Mouse (Mus musculus) liver, adult 2 months (tissue): Measurements from ENCODE around the gene Cspg5. TPM values are rescaled to one million over a fixed set of nuclear protein-coding genes. Genes with fewer than 3 reads are reported as not detected.
A peak's percentile ranks its signal among the peaks of the same experiment; 100 is the strongest.

Source experiments
- DNase-seq: peaks from one replicate; pipeline ENCODE4 v3.0.0-alpha.2; 2011; ENCODE audit warnings: low read depth, low spot score; ENCODE audit errors: extremely low read depth
- H3K27ac ChIP-seq: fragments of 200-500 bp; replicated peaks from 2 replicates; pipeline ENCODE4 v1.5.1; 2012; ENCODE audit warnings: low read depth, mild to moderate bottlenecking, control low read depth, inconsistent platforms, low read length; ENCODE audit not compliant: insufficient read depth
- H3K27me3 ChIP-seq: fragments of 200-500 bp; 2 replicates; pipeline ENCODE4 v1.6.1; 2012; ENCODE audit warnings: mild to moderate bottlenecking, moderate library complexity, low read length, inconsistent platforms; ENCODE audit not compliant: control insufficient read depth, insufficient read depth
- H3K36me3 ChIP-seq: fragments of 200-500 bp; 2 replicates; pipeline ENCODE4 v1.6.1; 2012; ENCODE audit warnings: low read length, inconsistent platforms; ENCODE audit not compliant: control insufficient read depth, insufficient read depth
- H3K4me1 ChIP-seq: fragments of 200-500 bp; 2 replicates; pipeline ENCODE4 v1.6.1; 2011; ENCODE audit warnings: low read length; ENCODE audit not compliant: control insufficient read depth, insufficient read depth
- H3K4me3 ChIP-seq: fragments of 200-500 bp; 2 replicates; pipeline ENCODE4 v1.5.1; 2011; ENCODE audit warnings: low read depth, mild to moderate bottlenecking, control low read depth, low read length, moderate library complexity; ENCODE audit not compliant: insufficient read depth
- H3K79me2 ChIP-seq: fragments of 200-500 bp; 2 replicates; pipeline ENCODE4 v1.6.1; 2012; ENCODE audit warnings: inconsistent platforms, mild to moderate bottlenecking, low read length, moderate library complexity; ENCODE audit not compliant: control insufficient read depth, insufficient read depth
- H3K9ac ChIP-seq: fragments of 200-500 bp; 2 replicates; pipeline ENCODE4 v1.6.1; 2012; ENCODE audit warnings: low read depth, mild to moderate bottlenecking, control low read depth, inconsistent platforms, low read length
- CTCF ChIP-seq: fragments of 200-500 bp; IDR thresholded peaks from 2 replicates; pipeline ENCODE4 v1.5.1; 2011; ENCODE audit warnings: low read depth, low read length, control low read depth
- POLR2A ChIP-seq: fragments of 200-500 bp; IDR thresholded peaks from 2 replicates; pipeline ENCODE4 v1.6.1; 2011; ENCODE audit warnings: low read length, control low read depth; ENCODE audit not compliant: insufficient read depth; ENCODE audit errors: extremely low read depth
- WGBS: fragments of 180-500 bp; shearing (Covaris S2); methylation state at CpG from one replicate; pipeline ENCODE4 v1.1.7; 2018; 5-methylcytosine and 5-hydroxymethylcytosine counted together
- polyA plus RNA-seq: library from polyadenylated mRNA; depleted of rRNA; stranded (reverse); fragments of >200 nt; gene quantifications from 2 replicates; pipeline ENCODE4 v1.2.3, GENCODE M21; 2012; rRNA removed
- total RNA-seq: library from RNA; depleted of rRNA; stranded (reverse); fragments of >200 nt; gene quantifications from 2 replicates; pipeline ENCODE4 v1.2.3, GENCODE M21; 2014; rRNA removed

Gene Cspg5
- total RNA-seq: 0.09 and 0.13 TPM in 2 replicates
- polyA plus RNA-seq: 0.16 and 0.30 TPM in 2 replicates

DNA sequence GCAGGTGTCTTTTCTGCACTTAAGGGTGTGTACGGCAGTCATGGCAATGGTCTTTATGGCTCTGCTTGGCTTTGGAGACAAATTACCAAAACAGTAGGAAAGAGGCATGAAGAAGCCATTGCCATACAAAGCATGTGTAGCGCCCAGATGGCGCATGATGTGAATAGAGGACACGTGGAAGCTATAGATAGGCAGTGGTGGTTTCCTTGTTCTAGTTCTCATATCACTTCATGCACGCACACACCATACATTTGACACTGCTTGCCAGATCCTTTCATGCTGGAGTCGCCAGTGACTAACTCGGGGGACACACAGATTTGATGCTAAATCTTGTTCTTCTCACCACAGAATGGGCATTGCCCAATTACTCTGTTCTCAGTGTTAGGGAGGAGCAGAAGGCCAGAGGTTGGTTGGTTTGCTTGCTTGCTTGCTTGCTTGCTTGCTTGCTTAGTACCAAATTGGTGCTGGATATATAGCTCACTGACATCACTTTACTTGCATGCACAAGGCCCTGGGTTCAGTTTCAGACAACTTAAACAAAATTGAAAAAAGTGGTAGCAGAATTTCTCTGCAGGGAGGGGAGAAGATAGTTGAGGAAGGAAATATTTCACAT is at the start of gene Cspg5:
TSS of gene Cspg5 (plus strand) at position 563 of the 613 bp plus-strand sequence.
- peak within 1 kb of the TSS; percentile 79; the same call in 1 of the 2 replicates for H3K4me3 ChIP-seq
- H3K9ac ChIP-seq: peak within 1 kb of the TSS; percentile 78; the same call in 1 of the 2 replicates
- 93% methylated on average over 7 of the region's 7 CpGs for WGBS

GRCm38 (mm10) chr9:110199870-110200269 is 43.7 kb upstream of the Cspg5 start:
- TF ChIP-seq CTCF: no peak
- TF ChIP-seq POLR2A: no peak
- Histone ChIP-seq H3K36me3 (peaks cover 52% of the 10 kb centered on the region), H3K27me3 (no peaks in the 10 kb centered on the region), H3K9ac (no peak overlapping the region), H3K4me3 (no peak overlapping the region), H3K27ac (no peak overlapping the region), H3K79me2 (no peaks in the 10 kb centered on the region), H3K4me1 (no peaks in the 10 kb centered on the region)
- no peak for DNase-seq
- 86% methylated on average over 2 of the region's 2 CpGs for WGBS

More for the DNA sequence above, at the start of gene Cspg5:
- Histone ChIP-seq H3K27ac (peak within 1 kb of the TSS; percentile 31; the same call in 1 of the 2 replicates), H3K27me3 (no peaks in the 10 kb centered on the region), H3K4me1 (peaks cover 3% of the 10 kb centered on the region; the same call in 1 of the 2 replicates), H3K36me3 (peaks cover 3% of the 10 kb centered on the region; the same call in 1 of the 2 replicates), H3K79me2 (no peaks in the 10 kb centered on the region)
- no peak for DNase-seq
- TF ChIP-seq POLR2A (no peak), CTCF (no peak)

DNA sequence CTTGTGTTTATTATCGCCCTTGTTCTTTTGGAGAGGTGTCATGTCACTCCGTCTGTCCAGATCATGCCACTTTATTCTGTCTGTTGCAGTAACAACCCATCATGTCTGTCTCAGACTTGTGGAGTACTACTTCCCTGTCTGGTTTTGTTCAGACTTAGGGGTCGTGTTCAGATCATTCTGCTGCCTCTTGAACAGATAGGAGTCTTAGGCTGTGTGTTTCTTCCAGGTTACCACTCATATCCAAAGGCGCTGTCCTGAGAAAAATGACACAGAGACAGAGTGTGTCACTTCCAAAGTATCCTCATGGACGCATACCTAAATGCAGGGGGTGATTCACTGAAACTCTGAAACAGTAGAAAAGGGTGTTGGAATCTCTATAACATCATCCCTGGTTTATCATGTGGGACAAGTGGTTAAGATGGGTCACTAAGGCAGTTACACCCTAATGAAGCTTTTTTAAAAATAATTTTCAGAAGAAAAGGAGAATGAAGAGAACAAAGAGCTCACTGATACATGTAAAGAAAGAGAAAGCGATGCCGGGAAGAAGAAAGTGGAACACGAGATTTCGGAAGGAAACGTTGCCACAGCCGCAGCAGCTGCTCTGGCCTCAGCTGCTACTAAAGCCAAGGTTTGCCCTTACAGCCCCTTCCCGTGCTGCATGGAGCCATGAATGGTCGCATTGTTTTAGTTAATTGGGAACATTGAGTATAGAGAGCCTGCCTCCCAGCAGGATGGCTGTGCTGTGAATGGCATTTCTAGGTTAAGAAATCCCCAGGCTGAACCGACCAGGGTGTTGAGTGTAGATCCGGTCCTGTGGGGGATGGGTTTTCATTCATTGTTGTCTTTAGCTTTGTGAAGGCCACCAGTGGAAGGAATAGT is 37.8 kb upstream of the Cspg5 start:
- no peaks in the 10 kb centered on the region for H3K27me3 ChIP-seq
- H3K4me1 ChIP-seq: no peaks in the 10 kb centered on the region
- no peak overlapping the region for H3K27ac ChIP-seq
- H3K9ac ChIP-seq: no peak overlapping the region
- 85% methylated on average over 15 of the region's 15 CpGs for WGBS
- DNase-seq: no peak
- no peak overlapping the region for H3K4me3 ChIP-seq
- TF ChIP-seq CTCF (no peak), POLR2A (no peak)
- H3K36me3 ChIP-seq: peaks cover 58% of the 10 kb centered on the region
- H3K79me2 ChIP-seq: no peaks in the 10 kb centered on the region

DNA sequence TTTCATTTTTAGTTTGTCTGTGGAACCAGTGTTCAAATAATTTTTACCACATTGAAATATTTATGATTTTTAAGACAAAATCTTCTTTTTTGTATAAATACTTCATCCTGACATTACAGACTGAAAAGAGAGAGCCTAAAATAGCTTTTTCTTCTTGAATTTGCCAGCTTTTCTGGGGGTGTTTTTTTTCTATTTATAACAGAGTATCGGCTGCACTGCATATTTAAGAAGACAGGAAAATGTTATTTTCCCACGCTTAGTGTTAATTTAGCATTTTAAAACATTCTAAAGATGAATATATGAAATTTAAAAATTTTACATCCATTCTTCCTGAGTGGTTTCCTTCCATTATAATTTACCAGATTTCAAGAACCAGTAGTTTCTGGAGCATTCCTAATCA is 37.1 kb upstream of the Cspg5 start:
- no peaks in the 10 kb centered on the region for H3K79me2 ChIP-seq
- H3K36me3 ChIP-seq: peaks cover 60% of the 10 kb centered on the region
- no peaks in the 10 kb centered on the region for H3K4me1 ChIP-seq
- H3K27me3 ChIP-seq: no peaks in the 10 kb centered on the region
- no peak for TF ChIP-seq POLR2A
- TF ChIP-seq CTCF: no peak
- no peak for DNase-seq
- WGBS: 97% methylated on average over 2 of the region's 2 CpGs
- no peak overlapping the region for H3K9ac ChIP-seq
- no peak overlapping the region for H3K27ac ChIP-seq
- no peak overlapping the region for H3K4me3 ChIP-seq

DNA sequence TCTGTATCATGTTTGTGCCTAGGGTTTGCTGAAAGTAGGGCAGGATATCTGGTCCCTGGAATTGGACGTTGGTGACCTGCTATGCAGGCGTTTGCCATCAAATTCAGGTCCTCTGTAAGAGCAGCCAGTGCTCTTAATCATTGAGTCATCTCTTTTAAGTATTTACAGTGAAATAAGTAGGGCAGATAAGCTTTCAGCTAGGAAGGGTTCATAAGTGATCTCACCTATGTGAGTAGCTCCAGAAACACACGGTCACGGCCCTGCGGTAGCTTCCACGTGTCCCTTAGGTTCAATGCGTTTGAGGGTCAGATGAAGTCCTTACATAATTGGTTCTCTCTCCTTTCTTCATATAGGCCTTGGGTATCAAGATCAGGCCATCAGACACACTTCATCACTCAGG is 35.3 kb upstream of the Cspg5 start:
- Histone ChIP-seq H3K9ac (no peak overlapping the region), H3K27ac (no peak overlapping the region), H3K4me3 (no peak overlapping the region), H3K36me3 (peaks cover 57% of the 10 kb centered on the region), H3K4me1 (no peaks in the 10 kb centered on the region), H3K27me3 (no peaks in the 10 kb centered on the region), H3K79me2 (no peaks in the 10 kb centered on the region)
- 77% methylated on average over 7 of the region's 7 CpGs for WGBS
- TF ChIP-seq POLR2A (no peak), CTCF (no peak)
- no peak for DNase-seq
